Comparison of ENCODE assay signal across 8 mouse cellular contexts in genomic region chr12:79488590-79489242, GRCm38 (mm10).
A peak's percentile ranks its signal among the peaks of the same experiment; 100 is the strongest.
DNase-seq lines count a peak whose midpoint lies in the region; ATAC-seq and TF ChIP-seq lines count a peak whose summit lies in the region.

No protein-coding gene starts in this region.

- no peak for TF ChIP-seq CTCF in forebrain, postnatal 0 days (IDR thresholded peaks at IDR 0.05; ENCODE audit: low read depth)

- H3K4me3 ChIP-seq in forebrain, postnatal 0 days (ENCODE audit: low read depth, low read length), result no peak overlapping the region
- no peak overlapping the region for H3K4me3 ChIP-seq in kidney, embryonic 14.5 days (ENCODE audit: low read length)

- no peaks in the 10 kb centered on the region; the same call in 1 of the 2 replicates for H3K4me1 ChIP-seq in forebrain, postnatal 0 days (ENCODE audit: insufficient read depth)
- H3K4me1 ChIP-seq in kidney, embryonic 14.5 days (ENCODE audit: control insufficient read depth, insufficient read depth, low read length), result no peaks in the 10 kb centered on the region

- H3K27me3 ChIP-seq in forebrain, postnatal 0 days (ENCODE audit: insufficient read depth, low read length), result no peaks in the 10 kb centered on the region
- H3K27me3 ChIP-seq in kidney, embryonic 14.5 days (ENCODE audit: control insufficient read depth, insufficient read depth, low read length), result no peaks in the 10 kb centered on the region

- H3K27ac ChIP-seq in forebrain, postnatal 0 days (ENCODE audit: low read depth, low read length), result peak overlapping the region; percentile 67
- H3K27ac ChIP-seq in kidney, embryonic 14.5 days (ENCODE audit: low read depth, low read length), result no peak overlapping the region

- peak; percentile 38 to 63 for DNase-seq in cerebellum, postnatal 10 days
- DNase-seq in cerebellum, adult 11-12 months, result no peak
- DNase-seq in 3T3-L1 (ENCODE audit: low read depth, low spot score), result peak; percentile 98
- DNase-seq in forebrain, postnatal 0 days, result peak; percentile 81
- peak; percentile 30 to 47 for DNase-seq in heart, postnatal 36 days
- DNase-seq in thymus, adult 18-20 months, result no peak
- DNase-seq in kidney, adult 11 months, result no peak

- no peak overlapping the region for H3K4me2 ChIP-seq in forebrain, postnatal 0 days (ENCODE audit: low read depth)
- H3K4me2 ChIP-seq in kidney, embryonic 14.5 days (replicated peaks; ENCODE audit: low read depth, low read length), result no peak overlapping the region

- intact Hi-C loops in heart, postnatal 36 days (cut with DNase I), result no loop called here

- peak; percentile 94 for ATAC-seq in forebrain, postnatal 0 days
- ATAC-seq in kidney, embryonic 14.5 days (ENCODE audit: low FRiP score, low TSS enrichment), result no peak

- no peak overlapping the region for H3K9ac ChIP-seq in forebrain, postnatal 0 days
- H3K9ac ChIP-seq in kidney, embryonic 14.5 days (ENCODE audit: low read depth, low read length), result no peak overlapping the region

- H3K9me3 ChIP-seq in forebrain, postnatal 0 days (ENCODE audit: low read length), result no peaks in the 10 kb centered on the region
- H3K9me3 ChIP-seq in kidney, embryonic 14.5 days (ENCODE audit: control insufficient read depth, low read length), result peaks cover 9% of the 10 kb centered on the region; the same call in 1 of the 2 replicates

- H3K36me3 ChIP-seq in forebrain, postnatal 0 days (ENCODE audit: insufficient read depth), result no peaks in the 10 kb centered on the region
- no peaks in the 10 kb centered on the region for H3K36me3 ChIP-seq in kidney, embryonic 14.5 days (ENCODE audit: control insufficient read depth, insufficient read depth, low read length)

- 43% methylated on average over 17 of the region's 17 CpGs for WGBS in forebrain, postnatal 0 days
- WGBS in kidney, embryonic 14.5 days, result 79% methylated on average over 17 of the region's 17 CpGs

Comparison
In these comparisons a context has a peak if more than half of its experiments do, and no peak if none do; other contexts are left out.
1. DNase-seq: peak in cerebellum, postnatal 10 days (2 of 2), 3T3-L1 (single experiment), forebrain, postnatal 0 days (single experiment) and heart, postnatal 36 days (2 of 2); none in cerebellum, adult 11-12 months (single experiment), thymus, adult 18-20 months (0 of 2) and kidney, adult 11 months (single experiment).